Mouse (Mus musculus) forebrain, embryonic 16.5 days (tissue): Measurements from ENCODE around the gene Orai2. TPM values are rescaled to one million over a fixed set of nuclear protein-coding genes. Genes with fewer than 3 reads are reported as not detected.
A peak's percentile ranks its signal among the peaks of the same experiment; 100 is the strongest.

Source experiments
- ATAC-seq: fragments of 200-750 bp; cut with Nextera tagmentation; 2 replicates; pipeline ENCODE4 v1.8.0; 2017; ENCODE audit warnings: mild to moderate bottlenecking, moderate library complexity
- H3K27ac ChIP-seq: fragments of 300-500 bp; sonication (generic); 2 replicates; pipeline ENCODE4 v1.5.1; 2014; ENCODE audit warnings: low read length, control low read depth
- H3K27me3 ChIP-seq: fragments of 300-500 bp; sonication (generic); replicated peaks from 2 replicates; pipeline ENCODE4 v1.6.1; 2014; ENCODE audit warnings: low read length; ENCODE audit not compliant: control insufficient read depth, insufficient read depth
- H3K36me3 ChIP-seq: fragments of 300-500 bp; sonication (generic); 2 replicates; pipeline ENCODE4 v1.6.1; 2014; ENCODE audit not compliant: control insufficient read depth, insufficient read depth
- H3K4me1 ChIP-seq: fragments of 300-500 bp; sonication (generic); replicated peaks from 2 replicates; pipeline ENCODE4 v1.6.1; 2014; ENCODE audit warnings: low read length; ENCODE audit not compliant: control insufficient read depth, insufficient read depth
- H3K4me2 ChIP-seq: fragments of 300-500 bp; sonication (generic); 2 replicates; pipeline ENCODE4 v1.6.1; 2014; ENCODE audit warnings: mild to moderate bottlenecking, low read length, control low read depth
- H3K4me3 ChIP-seq: fragments of 300-500 bp; sonication (generic); replicated peaks from 2 replicates; pipeline ENCODE4 v1.5.1; 2014; ENCODE audit warnings: mild to moderate bottlenecking, low read length, control low read depth
- H3K9ac ChIP-seq: fragments of 300-500 bp; sonication (generic); replicated peaks from 2 replicates; pipeline ENCODE4 v1.6.1; 2014; ENCODE audit warnings: low read depth, low read length, control low read depth
- H3K9me3 ChIP-seq: fragments of 300-500 bp; sonication (generic); 2 replicates; pipeline ENCODE4 v1.6.1; 2016; ENCODE audit warnings: low read length; ENCODE audit not compliant: control insufficient read depth
- WGBS: fragments of 180-500 bp; shearing (Covaris S2); extraction: QIAGEN DNeasy Blood & Tissue Kit; methylation state at CpG from one replicate; pipeline ENCODE4 v1.1.7; 2014; 5-methylcytosine and 5-hydroxymethylcytosine counted together
- polyA plus RNA-seq: library from polyadenylated mRNA; unstranded; fragments of >200 nt; fragmentation: Nextera tagmentation; extraction: Ambion mirVana; gene quantifications from 2 replicates; pipeline ENCODE4 v1.2.1, GENCODE M21; 2015

Orai2 gene
- polyA plus RNA-seq, 1 experiment from 2014 or later = 44.2 TPM

DNA sequence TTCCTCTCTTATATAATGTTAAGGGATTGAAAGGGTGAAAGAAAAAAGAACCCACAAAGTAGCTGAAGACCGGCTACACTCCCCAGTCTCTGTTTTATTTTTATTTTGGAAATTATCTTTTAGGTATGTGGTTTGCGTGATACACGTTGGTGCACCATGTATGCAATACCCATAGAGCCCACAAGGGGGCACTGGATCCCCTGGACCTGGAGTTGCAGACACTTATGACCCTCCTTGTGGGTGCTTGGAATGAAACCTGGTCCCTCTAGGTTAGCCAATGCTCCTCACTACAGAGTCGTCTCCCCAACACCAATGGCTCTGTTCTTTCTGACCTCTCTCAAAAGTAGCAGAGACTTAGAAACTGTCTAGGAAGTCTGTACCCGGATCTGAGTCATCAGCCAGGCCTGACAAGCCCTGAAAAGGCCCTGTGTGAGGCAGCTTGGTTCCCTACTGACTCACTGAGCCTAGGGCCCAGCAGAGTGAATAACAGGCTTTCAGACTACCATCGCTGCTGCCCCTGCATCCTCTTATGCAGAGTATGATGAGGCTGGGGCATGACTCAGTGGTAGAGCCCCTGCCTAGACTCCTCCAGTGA is 27.3 kb downstream of the Orai2 start:
- Histone ChIP-seq H3K36me3 (peaks cover 12% of the 10 kb centered on the region), H3K9me3 (no peaks in the 10 kb centered on the region), H3K4me2 (no peak overlapping the region), H3K4me1 (no peaks in the 10 kb centered on the region), H3K27ac (no peak overlapping the region), H3K27me3 (no peaks in the 10 kb centered on the region), H3K4me3 (no peak overlapping the region), H3K9ac (no peak overlapping the region)
- no peak for ATAC-seq
- 90% methylated on average over 6 of the region's 6 CpGs for WGBS

DNA sequence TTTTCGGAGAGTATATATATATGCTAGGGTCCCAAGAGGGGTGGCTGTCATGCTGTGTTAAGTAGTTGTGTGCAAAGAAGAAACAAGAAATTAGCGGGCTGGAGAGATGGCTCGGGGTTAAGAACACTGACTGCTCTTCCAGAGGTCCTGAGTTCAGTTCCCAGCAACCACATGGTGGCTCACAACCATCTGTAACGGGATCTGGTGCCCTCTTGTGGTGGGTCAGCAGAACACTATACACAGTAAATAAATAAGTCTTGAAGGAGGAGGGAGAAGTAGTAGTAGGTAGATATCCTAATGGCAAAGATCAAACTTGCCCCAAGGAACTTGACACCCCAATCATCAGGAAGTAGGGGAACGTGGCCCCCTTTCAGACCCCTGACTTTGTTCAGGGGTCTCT is 27.8 kb downstream of the Orai2 start:
- no peaks in the 10 kb centered on the region for H3K9me3 ChIP-seq
- H3K4me3 ChIP-seq = no peak overlapping the region
- ATAC-seq = no peak
- H3K27ac ChIP-seq = no peak overlapping the region
- H3K4me2 ChIP-seq = no peak overlapping the region
- H3K9ac ChIP-seq = no peak overlapping the region
- no peaks in the 10 kb centered on the region for H3K4me1 ChIP-seq
- H3K27me3 ChIP-seq = no peaks in the 10 kb centered on the region
- H3K36me3 ChIP-seq = peaks cover 12% of the 10 kb centered on the region
- 87% methylated on average over 5 of the region's 5 CpGs for WGBS

DNA sequence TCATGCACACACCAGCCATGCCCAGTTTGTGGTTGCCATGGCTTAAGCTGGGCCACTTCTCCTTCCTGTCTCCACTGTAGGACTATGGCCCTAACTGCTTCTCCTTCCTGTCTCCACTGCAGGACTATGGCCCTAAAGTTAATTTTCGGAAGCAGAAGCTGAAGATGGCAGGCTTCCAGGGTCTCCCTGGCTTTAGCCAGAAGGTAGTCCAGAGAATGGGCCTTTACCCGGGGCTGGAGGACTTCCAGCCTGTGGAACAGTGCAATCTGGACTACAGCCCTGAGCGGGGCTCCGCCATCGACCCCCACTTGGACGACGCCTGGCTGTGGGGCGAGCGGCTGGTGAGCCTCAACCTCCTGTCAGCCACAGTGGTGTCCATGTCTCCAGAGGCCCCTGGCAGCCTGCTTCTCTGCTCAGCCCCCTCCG is 30.4 kb downstream of the Orai2 start:
- ATAC-seq = no peak
- Histone ChIP-seq H3K4me1 (peaks cover 13% of the 10 kb centered on the region), H3K27ac (no peak overlapping the region), H3K36me3 (peaks cover 12% of the 10 kb centered on the region), H3K9me3 (no peaks in the 10 kb centered on the region), H3K27me3 (no peaks in the 10 kb centered on the region), H3K9ac (no peak overlapping the region), H3K4me2 (no peak overlapping the region), H3K4me3 (no peak overlapping the region)
- 91% methylated on average over 10 of the region's 10 CpGs for WGBS

DNA sequence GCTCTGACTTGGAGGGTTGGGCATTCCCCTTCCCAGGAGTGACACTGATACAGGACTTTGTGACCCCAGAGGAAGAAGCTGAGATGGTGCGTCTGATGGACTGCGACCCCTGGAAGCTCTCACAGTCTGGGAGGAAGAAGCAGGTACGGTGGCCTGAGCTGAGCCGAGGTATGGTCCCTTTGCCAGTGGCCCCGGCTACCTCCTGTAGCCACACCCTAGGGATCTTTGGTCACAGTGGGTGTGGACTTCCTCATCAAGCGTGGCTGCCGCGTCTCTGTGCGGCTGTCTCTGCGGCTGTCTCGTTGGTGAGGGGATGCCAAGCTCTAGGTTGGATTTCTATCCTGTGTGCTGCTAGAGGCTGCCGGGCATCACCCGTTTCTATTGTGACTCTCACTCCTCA is 31.1 kb downstream of the Orai2 start:
- peaks cover 20% of the 10 kb centered on the region for H3K4me1 ChIP-seq
- H3K4me2 ChIP-seq = no peak overlapping the region
- H3K9me3 ChIP-seq = no peaks in the 10 kb centered on the region
- ATAC-seq = no peak
- H3K27ac ChIP-seq = no peak overlapping the region
- WGBS = 95% methylated on average over 13 of the region's 13 CpGs
- peaks cover 12% of the 10 kb centered on the region for H3K36me3 ChIP-seq
- H3K27me3 ChIP-seq = no peaks in the 10 kb centered on the region
- no peak overlapping the region for H3K4me3 ChIP-seq
- H3K9ac ChIP-seq = no peak overlapping the region

DNA sequence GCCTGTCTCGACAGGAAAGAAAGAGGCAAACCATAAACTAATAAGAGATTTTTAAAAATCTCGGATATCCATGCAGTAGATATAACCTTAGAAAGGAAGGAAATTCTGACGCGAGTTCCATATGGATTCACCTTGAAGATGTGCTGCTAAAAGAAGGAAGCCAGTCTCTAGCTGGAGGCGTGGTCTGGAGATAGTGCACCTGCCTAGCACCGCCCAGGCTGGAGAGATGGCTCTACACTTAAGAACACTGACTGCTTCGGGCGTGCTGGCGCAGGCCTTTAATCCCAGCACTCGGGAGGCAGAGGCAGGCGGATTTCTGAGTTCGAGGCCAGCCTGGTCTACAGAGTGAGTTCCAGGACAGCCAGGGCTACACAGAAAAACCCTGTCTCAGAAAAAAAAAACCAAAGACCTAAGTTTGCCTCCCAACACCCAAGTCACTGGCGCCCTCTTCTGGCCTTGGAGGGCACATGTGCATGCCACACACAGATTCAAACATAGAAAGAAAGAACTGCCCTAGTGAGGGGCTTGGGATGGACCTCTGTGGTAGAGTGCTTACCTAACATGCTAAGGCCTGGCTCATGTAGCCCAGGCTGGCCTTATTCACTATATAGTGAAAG is 32.7 kb downstream of the Orai2 start:
- no peaks in the 10 kb centered on the region for H3K27me3 ChIP-seq
- H3K4me2 ChIP-seq = no peak overlapping the region
- no peak overlapping the region for H3K9ac ChIP-seq
- no peak overlapping the region for H3K4me3 ChIP-seq
- no peaks in the 10 kb centered on the region for H3K9me3 ChIP-seq
- peaks cover 20% of the 10 kb centered on the region for H3K4me1 ChIP-seq
- WGBS = 82% methylated on average over 13 of the region's 13 CpGs
- no peak for ATAC-seq
- H3K27ac ChIP-seq = no peak overlapping the region
- peaks cover 14% of the 10 kb centered on the region for H3K36me3 ChIP-seq

DNA sequence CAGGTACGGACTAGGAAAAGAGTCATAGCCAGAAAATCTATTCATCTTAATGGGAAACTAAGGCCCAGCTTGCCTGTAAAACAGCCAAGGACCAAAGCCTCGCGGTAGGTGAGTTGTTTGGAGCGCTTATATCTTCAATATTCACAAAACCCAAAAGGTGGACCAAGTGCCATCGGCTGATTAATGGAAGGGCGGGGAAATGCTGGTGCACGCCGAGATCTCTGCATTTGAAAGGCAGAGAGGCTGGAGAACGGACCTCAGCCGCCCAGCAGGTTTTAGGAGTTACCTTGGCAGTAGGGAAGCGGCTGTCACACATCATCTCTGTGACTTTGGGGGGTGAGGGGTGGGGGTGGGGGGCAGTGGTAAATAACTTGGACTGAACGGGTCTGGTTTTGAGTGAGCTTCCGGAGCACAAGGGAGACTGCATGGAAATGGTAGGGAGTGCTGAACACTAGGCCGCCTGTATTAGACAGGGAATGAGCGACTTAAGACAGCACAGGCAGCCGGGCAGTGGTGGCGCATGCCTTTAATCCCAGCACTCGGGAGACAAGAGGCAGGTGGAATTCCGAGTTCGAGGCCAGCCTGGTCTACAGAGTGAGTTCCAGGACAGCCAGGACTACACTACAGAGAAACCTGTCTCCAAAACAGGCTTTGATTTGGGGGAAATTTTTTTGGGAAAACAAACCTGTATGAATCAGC is 34.1 kb downstream of the Orai2 start:
- Histone ChIP-seq H3K27me3 (no peaks in the 10 kb centered on the region), H3K36me3 (peaks cover 12% of the 10 kb centered on the region), H3K9ac (peak overlapping the region; percentile 63), H3K4me1 (peaks cover 20% of the 10 kb centered on the region), H3K9me3 (no peaks in the 10 kb centered on the region), H3K4me3 (peak overlapping the region; percentile 54), H3K4me2 (peak overlapping the region; percentile 63), H3K27ac (no peak overlapping the region)
- 6% methylated on average over 20 of the region's 20 CpGs for WGBS
- ATAC-seq = peak; percentile 21; the same call in 1 of the 2 replicates

DNA sequence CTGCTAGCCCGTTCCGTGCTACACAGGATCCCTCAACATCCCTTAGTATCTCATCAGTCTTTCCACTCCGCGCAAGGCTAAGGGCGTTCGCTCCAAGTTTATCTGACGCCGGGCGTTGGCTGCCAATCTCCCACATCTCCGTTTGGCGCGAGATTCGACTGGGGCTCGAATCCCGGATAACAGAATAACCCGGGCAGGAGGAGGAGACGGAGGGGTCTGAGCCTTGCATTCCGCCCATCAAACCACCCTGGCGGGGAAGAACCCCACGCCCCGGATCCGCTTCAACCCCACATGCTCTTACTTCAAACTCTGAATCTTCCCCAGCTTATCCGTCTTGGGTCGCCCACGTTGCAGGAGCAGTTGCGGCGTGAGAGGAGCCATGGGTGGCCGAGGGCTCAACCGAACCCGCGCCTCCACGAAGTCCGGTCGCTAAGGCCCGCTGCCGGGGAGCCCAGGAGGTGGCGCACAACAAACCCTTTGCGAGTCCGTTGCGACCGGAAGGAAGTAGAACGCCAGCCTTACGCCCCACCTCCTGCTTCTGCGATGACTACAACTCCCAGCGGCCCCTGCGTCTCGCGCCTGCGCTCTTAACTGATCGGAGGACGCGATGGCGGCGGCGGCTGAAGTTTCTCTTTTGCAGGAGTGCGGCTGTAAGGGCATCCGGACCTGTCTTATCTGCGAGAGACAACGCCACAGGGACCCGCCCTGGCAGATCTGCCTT is 34.8 kb downstream of the Orai2 start, which contains the start of the genes Lrwd1 and Alkbh4:
TSS of gene Lrwd1 (minus strand) at position 504 of the 721 bp plus-strand sequence.
TSS of gene Alkbh4 (plus strand) at position 576 of the 721 bp plus-strand sequence.
- Histone ChIP-seq H3K4me1 (peaks cover 20% of the 10 kb centered on the region), H3K9ac (peak within 1 kb of the TSS; percentile 72), H3K4me3 (peak within 1 kb of the TSS; percentile 54), H3K27me3 (no peaks in the 10 kb centered on the region), H3K36me3 (peaks cover 5% of the 10 kb centered on the region), H3K9me3 (no peaks in the 10 kb centered on the region), H3K4me2 (peak within 1 kb of the TSS; percentile 63), H3K27ac (peak within 1 kb of the TSS; percentile 35)
- WGBS = under 1% methylated on average over 60 of the region's 60 CpGs
- ATAC-seq = peak; percentile 98

DNA sequence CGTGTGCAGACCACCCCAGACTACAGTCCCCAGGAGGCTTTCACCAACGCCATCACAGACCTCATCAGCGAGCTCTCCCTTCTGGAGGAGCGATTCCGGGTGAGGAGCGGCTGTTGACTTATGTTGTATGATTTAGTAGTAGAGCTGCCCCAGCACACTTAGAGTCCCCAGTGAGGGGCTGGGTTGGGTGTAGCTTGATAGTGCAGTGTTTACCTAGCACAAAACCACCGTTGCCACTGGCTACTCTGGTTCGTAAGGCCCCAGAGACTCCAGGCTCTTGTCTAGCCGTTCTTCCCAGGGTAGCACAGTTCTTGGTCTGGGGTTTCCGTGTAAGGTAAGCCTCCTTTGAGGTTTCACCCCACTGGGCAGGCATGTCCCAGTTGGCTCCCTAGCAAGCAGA is 48.3 kb downstream of the Orai2 start:
- Histone ChIP-seq H3K27me3 (no peaks in the 10 kb centered on the region), H3K9me3 (no peaks in the 10 kb centered on the region), H3K4me3 (no peak overlapping the region), H3K4me2 (no peak overlapping the region), H3K4me1 (peaks cover 11% of the 10 kb centered on the region), H3K27ac (no peak overlapping the region), H3K36me3 (peaks cover 38% of the 10 kb centered on the region), H3K9ac (no peak overlapping the region)
- no peak for ATAC-seq
- WGBS = 91% methylated on average over 10 of the region's 10 CpGs

DNA sequence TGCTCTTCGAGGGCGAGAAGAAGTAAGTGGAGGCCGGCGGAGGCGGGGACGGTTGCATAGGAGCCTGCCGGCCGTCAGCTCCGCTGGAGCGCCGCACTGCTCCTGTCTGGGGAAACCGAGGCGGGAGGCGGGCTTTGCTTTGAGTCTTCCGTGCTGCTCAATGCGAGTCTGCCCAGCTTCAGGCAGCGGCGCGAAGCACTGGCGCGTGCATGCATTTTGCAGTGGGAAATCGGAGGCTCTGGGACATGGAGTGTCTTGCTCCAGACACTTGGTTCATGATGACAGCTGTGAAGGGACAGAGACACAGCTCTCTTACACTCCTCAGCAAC is 53.8 kb downstream of the Orai2 start:
- Histone ChIP-seq H3K4me2 (peak overlapping the region; percentile 91), H3K27me3 (no peaks in the 10 kb centered on the region), H3K9ac (peak overlapping the region; percentile 85), H3K36me3 (peaks cover 11% of the 10 kb centered on the region), H3K27ac (peak overlapping the region; percentile 70), H3K4me1 (peaks cover 19% of the 10 kb centered on the region), H3K4me3 (peak overlapping the region; percentile 88), H3K9me3 (no peaks in the 10 kb centered on the region)
- peak; percentile 68 for ATAC-seq
- WGBS = under 1% methylated on average over 22 of the region's 22 CpGs
